Mouse (Mus musculus) forebrain, embryonic 14.5 days (tissue): ENCODE measurements around the gene Tob1. TPM values are rescaled to one million over a fixed set of nuclear protein-coding genes. Genes with fewer than 3 reads are reported as not detected.

Experiments
- ATAC-seq: fragments of 200-750 bp; cut with Nextera tagmentation; 2 replicates; pipeline ENCODE4 v1.8.0; 2017; ENCODE audit warnings: mild to moderate bottlenecking, moderate library complexity
- DNase-seq: peaks from one replicate; pipeline ENCODE4 v3.0.0-alpha.2; 2015; ENCODE audit warnings: low spot score
- H3K27ac ChIP-seq: fragments of 300-500 bp; sonication (generic); 2 replicates; pipeline ENCODE4 v1.5.1; 2014; ENCODE audit warnings: low read depth, mild to moderate bottlenecking, control low read depth, low read length, moderate library complexity
- H3K27me3 ChIP-seq: fragments of 300-500 bp; sonication (generic); replicated peaks from 2 replicates; pipeline ENCODE4 v1.6.1; 2014; ENCODE audit warnings: low read length, control low read depth, mixed read lengths; ENCODE audit not compliant: control insufficient read depth, insufficient read depth
- H3K36me3 ChIP-seq: fragments of 300-500 bp; sonication (generic); 2 replicates; pipeline ENCODE4 v1.6.1; 2014; ENCODE audit warnings: low read length, control low read depth; ENCODE audit not compliant: control insufficient read depth, insufficient read depth
- H3K4me1 ChIP-seq: fragments of 300-500 bp; sonication (generic); 2 replicates; pipeline ENCODE4 v1.6.1; 2014; ENCODE audit warnings: antibody characterized with exemption, low read length, control low read depth; ENCODE audit not compliant: control insufficient read depth, insufficient read depth
- H3K4me2 ChIP-seq: fragments of 300-500 bp; sonication (generic); 2 replicates; pipeline ENCODE4 v1.6.1; 2014; ENCODE audit warnings: mild to moderate bottlenecking, control low read depth, low read length
- H3K4me3 ChIP-seq: fragments of 300-500 bp; sonication (generic); 2 replicates; pipeline ENCODE4 v1.5.1; 2014; ENCODE audit warnings: low read depth, low read length, control low read depth
- H3K9ac ChIP-seq: fragments of 300-500 bp; sonication (generic); 2 replicates; pipeline ENCODE4 v1.6.1; 2014; ENCODE audit warnings: mild to moderate bottlenecking, low read length, control low read depth, moderate library complexity
- H3K9me3 ChIP-seq: fragments of 300-500 bp; sonication (generic); replicated peaks from 2 replicates; pipeline ENCODE4 v1.6.1; 2016; ENCODE audit warnings: low read length, control low read depth, mixed read lengths; ENCODE audit not compliant: control insufficient read depth
- WGBS: fragments of 180-500 bp; shearing (Covaris S2); extraction: QIAGEN DNeasy Blood & Tissue Kit; methylation state at CpG from one replicate; pipeline ENCODE4 v1.1.7; 2014; 5-methylcytosine and 5-hydroxymethylcytosine counted together
- polyA plus RNA-seq: library from polyadenylated mRNA; unstranded; fragments of >200 nt; fragmentation: Nextera tagmentation; extraction: Ambion mirVana; gene quantifications from 2 replicates; pipeline ENCODE4 v1.2.1, GENCODE M21; 2014

Tob1 gene
- polyA plus RNA-seq, 1 experiment from 2014 or later = 32.4 TPM

- Histone ChIP-seq H3K36me3 (no peaks in the 10 kb centered on the region), H3K4me2 (no peak overlapping the region), H3K9me3 (no peaks in the 10 kb centered on the region), H3K9ac (no peak overlapping the region), H3K4me1 (no peaks in the 10 kb centered on the region), H3K27ac (no peak overlapping the region), H3K27me3 (no peaks in the 10 kb centered on the region), H3K4me3 (no peak overlapping the region)
- DNase-seq (no peak), ATAC-seq (no peak)
- WGBS = 81% methylated on average over 6 of the region's 6 CpGs
These were observed 50.5 kb downstream of the Tob1 start for GRCm38 (mm10) chr11:94261585-94262370.

Other genes starting within 250 kb of the Tob1 start
- gene Gm20390, start 243.2 kb upstream of the Tob1 start, polyA plus RNA-seq = 359 and 434 TPM in 2 replicates
- gene Nme1, start 242.9 kb upstream of the Tob1 start, polyA plus RNA-seq = 391 and 476 TPM in 2 replicates
- 89.6 and 109 TPM in 2 replicates for gene Spag9, start 215.4 kb upstream of the Tob1 start, polyA plus RNA-seq
- gene Wfikkn2, start 34.6 kb downstream of the Tob1 start, polyA plus RNA-seq = 3.7 and 4.2 TPM in 2 replicates
- not detected in 2 replicates for gene Gm21885, start 70.4 kb downstream of the Tob1 start, polyA plus RNA-seq
- 89.6 and 104 TPM in 2 replicates for gene Luc7l3, start 110.5 kb downstream of the Tob1 start, polyA plus RNA-seq
- gene Ankrd40, start 116.5 kb downstream of the Tob1 start, polyA plus RNA-seq = 10.2 and 10.3 TPM in 2 replicates
- gene Abcc3, start 181.5 kb downstream of the Tob1 start, polyA plus RNA-seq = 0.27 and 1.7 TPM in 2 replicates